Mouse (Mus musculus) testis, adult 2 months (tissue): ENCODE measurements at regions not wholly inside any gene's neighbourhood (a gene's known extent, or its start where the extent isn't known, plus 50 kb on each side); places are given as distances from the start of the nearest gene placed in this dataset.

Source experiments
- CTCF ChIP-seq: fragments of 200-500 bp; IDR thresholded peaks from 2 replicates; pipeline ENCODE4 v1.5.1; 2012; ENCODE audit warnings: low read depth, mild to moderate bottlenecking, inconsistent platforms, low read length, moderate library complexity; ENCODE audit not compliant: control insufficient read depth, insufficient read depth, insufficient replicate concordance
- POLR2A ChIP-seq: fragments of 200-500 bp; IDR thresholded peaks from 2 replicates; pipeline ENCODE4 v1.6.1; 2012; ENCODE audit warnings: low read depth, mild to moderate bottlenecking, inconsistent platforms, low read length, moderate library complexity; ENCODE audit not compliant: control insufficient read depth

GRCm38 (mm10) chr15:97446181-97446580 lies 199.1 kb upstream of the Amigo2 start:
- TF ChIP-seq CTCF, result no peak
- TF ChIP-seq POLR2A, result no peak
